Mouse (Mus musculus) hindbrain, postnatal 0 days (tissue): ENCODE results near the gene Gm45837. TPM values are rescaled to one million over a fixed set of nuclear protein-coding genes. Genes with fewer than 3 reads are reported as not detected.

Source experiments
- ATAC-seq: fragments of 200-750 bp; cut with Nextera tagmentation; 2 replicates; pipeline ENCODE4 v1.8.0; 2017; ENCODE audit warnings: mild to moderate bottlenecking, moderate TSS enrichment, moderate library complexity
- DNase-seq: peaks from one replicate; pipeline ENCODE4 v3.0.0-alpha.2; 2015; ENCODE audit warnings: low spot score
- H3K27ac ChIP-seq: fragments of 300-500 bp; sonication (generic); 2 replicates; pipeline ENCODE4 v1.5.1; 2014; ENCODE audit warnings: mild to moderate bottlenecking
- H3K27me3 ChIP-seq: fragments of 300-500 bp; sonication (generic); 2 replicates; pipeline ENCODE4 v1.6.1; 2014; ENCODE audit warnings: low read length, mixed read lengths; ENCODE audit not compliant: insufficient read depth
- H3K36me3 ChIP-seq: fragments of 300-500 bp; sonication (generic); 2 replicates; pipeline ENCODE4 v1.6.1; 2014; ENCODE audit warnings: low read length, mixed read lengths; ENCODE audit not compliant: insufficient read depth
- H3K4me1 ChIP-seq: fragments of 300-500 bp; sonication (generic); 2 replicates; pipeline ENCODE4 v1.6.1; 2014; ENCODE audit warnings: antibody characterized with exemption, low read length, mixed read lengths; ENCODE audit not compliant: insufficient read depth
- H3K4me2 ChIP-seq: fragments of 300-500 bp; sonication (generic); 2 replicates; pipeline ENCODE4 v1.6.1; 2014; ENCODE audit warnings: low read depth, mild to moderate bottlenecking, low read length, moderate library complexity, mixed read lengths
- H3K4me3 ChIP-seq: fragments of 300-500 bp; sonication (generic); 2 replicates; pipeline ENCODE4 v1.5.1; 2014; ENCODE audit warnings: low read length
- H3K9ac ChIP-seq: fragments of 300-500 bp; sonication (generic); replicated peaks from 2 replicates; pipeline ENCODE4 v1.6.1; 2014; ENCODE audit warnings: mild to moderate bottlenecking, low read length, moderate library complexity, mixed read lengths
- H3K9me3 ChIP-seq: fragments of 300-500 bp; sonication (generic); 2 replicates; pipeline ENCODE4 v1.6.1; 2016; ENCODE audit warnings: low read length, mixed read lengths
- CTCF ChIP-seq: IDR thresholded peaks from 2 replicates; pipeline ENCODE4 v1.5.1; 2016; ENCODE audit warnings: antibody characterized with exemption, control low read depth, low read depth
- WGBS: fragments of 180-500 bp; shearing (Covaris S2); extraction: QIAGEN DNeasy Blood & Tissue Kit; methylation state at CpG from one replicate; pipeline ENCODE4 v1.1.7; 2014; 5-methylcytosine and 5-hydroxymethylcytosine counted together
- polyA plus RNA-seq: library from polyadenylated mRNA; unstranded; fragments of >200 nt; fragmentation: Nextera tagmentation; extraction: Ambion mirVana; gene quantifications from 2 replicates; pipeline ENCODE4 v1.2.1, GENCODE M21; 2015
- total RNA-seq: library from RNA; depleted of rRNA; stranded (reverse); fragments of >200 nt; gene quantifications from 2 replicates; pipeline ENCODE4 v1.2.3, GENCODE M21; 2014; rRNA removed

Gene Gm45837
- not detected in 2 replicates for total RNA-seq
- not detected in 2 replicates for polyA plus RNA-seq

- WGBS, result 83% methylated on average over 11 of the region's 11 CpGs
Measured at GRCm38 (mm10) chr7:101410267-101410936, at the start of gene Gm45837. Gene Gm45837 (plus strand): TSS chr7:101410886.

DNA sequence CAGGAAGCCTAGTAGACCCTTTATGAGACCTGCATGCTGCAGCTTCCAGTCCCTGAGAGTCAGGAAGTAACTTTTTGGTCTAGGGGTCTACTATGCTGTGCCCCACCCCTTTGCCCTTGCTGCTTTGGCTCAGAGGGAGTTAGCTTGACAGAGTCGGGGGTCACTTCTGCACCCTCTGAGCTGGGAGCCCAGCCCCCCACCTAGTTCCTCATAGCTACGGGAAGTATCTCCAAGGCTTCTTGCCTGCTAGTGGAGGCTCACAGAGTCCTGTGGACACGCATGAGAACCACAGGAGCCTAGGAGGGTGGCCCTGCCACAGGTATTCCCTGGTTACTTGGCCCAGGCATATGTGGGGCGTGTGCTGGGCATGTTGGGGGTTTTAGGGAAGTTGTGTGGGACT, 49.7 kb upstream of the Gm45837 start:
- H3K9me3 ChIP-seq, result no peaks in the 10 kb centered on the region
- no peaks in the 10 kb centered on the region for H3K36me3 ChIP-seq
- no peak overlapping the region for H3K27ac ChIP-seq
- H3K4me2 ChIP-seq, result no peak overlapping the region
- no peaks in the 10 kb centered on the region for H3K27me3 ChIP-seq
- no peak overlapping the region for H3K4me3 ChIP-seq
- WGBS, result 78% methylated on average over 4 of the region's 4 CpGs
- H3K9ac ChIP-seq, result no peak overlapping the region
- ATAC-seq (no peak), DNase-seq (no peak)
- H3K4me1 ChIP-seq, result no peaks in the 10 kb centered on the region
- TF ChIP-seq CTCF, result no peak

More at GRCm38 (mm10) chr7:101410267-101410936, at the start of gene Gm45837:
- H3K4me1 ChIP-seq, result peaks cover 6% of the 10 kb centered on the region
- DNase-seq (no peak), ATAC-seq (no peak)
- H3K36me3 ChIP-seq, result no peaks in the 10 kb centered on the region
- H3K4me2 ChIP-seq, result no peak within 1 kb of the TSS
- H3K9ac ChIP-seq, result no peak within 1 kb of the TSS
- H3K9me3 ChIP-seq, result no peaks in the 10 kb centered on the region
- H3K27ac ChIP-seq, result no peak within 1 kb of the TSS
- TF ChIP-seq CTCF, result no peak
- no peak within 1 kb of the TSS for H3K4me3 ChIP-seq
- no peaks in the 10 kb centered on the region for H3K27me3 ChIP-seq

GRCm38 (mm10) chr7:101361767-101362166, 48.9 kb upstream of the Gm45837 start:
- no peak for TF ChIP-seq CTCF
- Histone ChIP-seq H3K36me3 (no peaks in the 10 kb centered on the region), H3K27ac (no peak overlapping the region), H3K4me2 (no peak overlapping the region), H3K4me3 (no peak overlapping the region), H3K4me1 (no peaks in the 10 kb centered on the region), H3K9me3 (no peaks in the 10 kb centered on the region), H3K27me3 (no peaks in the 10 kb centered on the region), H3K9ac (no peak overlapping the region)
- ATAC-seq (no peak), DNase-seq (no peak)
- WGBS, result 59% methylated on average over 4 of the region's 4 CpGs

GRCm38 (mm10) chr7:101362791-101363191, 47.9 kb upstream of the Gm45837 start:
- no peaks in the 10 kb centered on the region for H3K36me3 ChIP-seq

GRCm38 (mm10) chr7:101363914-101364313, 46.8 kb upstream of the Gm45837 start:
- H3K27me3 ChIP-seq, result no peaks in the 10 kb centered on the region
- WGBS, result 82% methylated on average over 5 of the region's 5 CpGs
- ATAC-seq, result no peak

More at GRCm38 (mm10) chr7:101362791-101363191, 47.9 kb upstream of the Gm45837 start:
- Histone ChIP-seq H3K27me3 (no peaks in the 10 kb centered on the region), H3K27ac (no peak overlapping the region), H3K9me3 (no peaks in the 10 kb centered on the region), H3K4me3 (no peak overlapping the region), H3K9ac (no peak overlapping the region), H3K4me2 (no peak overlapping the region), H3K4me1 (no peaks in the 10 kb centered on the region)
- DNase-seq (no peak), ATAC-seq (no peak)
- 72% methylated on average over 5 of the region's 5 CpGs for WGBS
- TF ChIP-seq CTCF, result no peak

DNA sequence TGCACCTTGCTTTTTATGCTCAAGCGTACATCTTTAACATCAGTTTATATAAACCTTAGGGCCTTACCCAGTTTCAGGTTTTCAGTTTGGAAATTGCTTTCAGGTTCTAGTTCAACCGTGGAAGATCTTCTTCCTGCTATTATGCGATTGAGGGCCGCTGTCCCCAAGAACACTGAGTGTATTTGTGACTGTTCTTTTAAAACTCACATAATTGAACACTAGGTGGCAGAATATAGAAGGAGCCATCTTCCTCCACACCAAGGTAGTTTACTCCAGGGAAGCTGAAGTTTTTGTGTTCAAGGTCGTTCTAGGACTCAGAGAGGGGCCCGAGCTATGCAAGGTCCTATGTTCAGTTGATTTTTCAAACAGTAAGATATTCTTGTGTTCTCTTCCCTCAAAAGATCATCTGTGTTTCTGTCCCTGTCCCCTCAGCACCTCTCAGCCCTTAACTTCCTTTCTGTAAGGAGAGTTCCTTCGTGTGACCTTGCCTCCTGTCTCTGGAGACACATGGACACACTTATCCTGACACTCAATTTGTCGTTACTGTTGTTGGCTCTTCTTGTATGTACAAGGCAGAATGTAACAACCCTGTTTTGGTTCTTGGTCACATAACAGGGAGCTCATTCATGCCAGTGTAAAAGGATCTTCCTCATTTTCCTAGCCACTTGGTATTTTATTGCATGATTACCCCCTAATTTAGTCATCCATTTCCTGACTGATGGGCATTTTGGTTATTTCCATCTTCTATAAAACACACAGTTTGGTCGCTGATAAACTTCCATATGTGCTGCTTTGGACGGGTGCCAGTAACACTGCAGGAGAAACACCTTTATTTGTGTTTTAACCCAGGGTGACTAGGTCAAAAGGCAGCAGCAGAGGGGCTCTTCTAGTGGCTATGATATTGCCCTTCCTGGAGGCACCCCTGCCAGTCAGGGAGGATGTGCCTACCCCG, 42.5 kb upstream of the Gm45837 start:
- H3K27ac ChIP-seq, result no peak overlapping the region
- H3K9ac ChIP-seq, result no peak overlapping the region
- H3K4me1 ChIP-seq, result no peaks in the 10 kb centered on the region
- whole genome bisulfite sequencing, result 63% methylated on average over 11 of the region's 11 CpGs
- H3K4me3 ChIP-seq, result no peak overlapping the region
- H3K9me3 ChIP-seq, result no peaks in the 10 kb centered on the region
- ATAC-seq (no peak), DNase-seq (peak; percentile 44)
- peak; percentile 54 for TF ChIP-seq CTCF
- no peaks in the 10 kb centered on the region for H3K27me3 ChIP-seq
- no peak overlapping the region for H3K4me2 ChIP-seq
- H3K36me3 ChIP-seq, result no peaks in the 10 kb centered on the region

More at GRCm38 (mm10) chr7:101363914-101364313, 46.8 kb upstream of the Gm45837 start:
- no peak overlapping the region for H3K4me2 ChIP-seq
- no peak overlapping the region for H3K27ac ChIP-seq
- no peak for TF ChIP-seq CTCF
- H3K4me3 ChIP-seq, result no peak overlapping the region
- DNase-seq, result no peak
- no peaks in the 10 kb centered on the region for H3K9me3 ChIP-seq
- H3K9ac ChIP-seq, result no peak overlapping the region
- no peaks in the 10 kb centered on the region for H3K4me1 ChIP-seq
- no peaks in the 10 kb centered on the region for H3K36me3 ChIP-seq
